Mouse (Mus musculus): ENCODE measurements at regions not wholly inside any gene's neighbourhood (a gene's known extent, or its start where the extent isn't known, plus 50 kb on each side); places are given as distances from the start of the nearest gene placed in this dataset.

DNA sequence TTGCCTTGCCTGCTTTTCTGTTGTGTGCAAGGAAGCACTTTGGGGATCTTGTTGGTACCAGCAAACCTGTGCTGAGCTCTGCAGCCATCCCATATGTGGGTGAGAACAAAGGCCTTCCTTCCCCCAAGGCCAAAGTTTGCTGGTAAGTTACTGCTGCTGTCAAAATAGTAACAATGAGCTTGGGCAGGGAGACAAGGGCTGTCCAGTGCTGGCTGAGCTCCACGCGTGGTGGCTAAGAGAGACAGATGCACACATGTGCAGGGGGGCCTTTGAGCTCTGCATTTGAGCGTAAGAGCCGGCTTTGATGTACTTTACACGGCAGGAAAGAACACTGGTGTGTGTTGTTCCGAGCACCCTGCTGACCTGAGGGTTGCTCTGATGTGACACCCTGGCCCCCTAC, 132.2 kb upstream of the Runx1 start:
- no peak for DNase-seq

DNA sequence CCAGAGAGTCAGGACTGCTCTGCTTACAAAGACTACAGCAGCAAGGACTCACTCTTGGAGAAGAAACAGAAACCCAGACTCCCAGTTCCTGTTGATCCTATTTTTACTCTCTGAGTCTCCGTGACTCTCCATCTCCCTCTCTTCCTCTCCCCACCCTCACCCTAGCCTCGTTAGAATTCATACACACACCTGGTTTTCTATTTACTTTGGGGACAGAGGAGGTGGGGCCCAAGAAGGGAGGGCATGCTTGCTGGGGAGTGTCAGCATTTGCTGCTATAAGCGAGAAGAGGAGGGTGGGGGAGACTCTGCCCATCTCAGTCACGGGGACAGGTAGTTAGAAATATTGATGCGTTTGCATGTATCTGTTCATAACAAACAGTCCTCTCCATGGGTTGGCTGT, 129.6 kb upstream of the Runx1 start:
- no peak for DNase-seq

DNA sequence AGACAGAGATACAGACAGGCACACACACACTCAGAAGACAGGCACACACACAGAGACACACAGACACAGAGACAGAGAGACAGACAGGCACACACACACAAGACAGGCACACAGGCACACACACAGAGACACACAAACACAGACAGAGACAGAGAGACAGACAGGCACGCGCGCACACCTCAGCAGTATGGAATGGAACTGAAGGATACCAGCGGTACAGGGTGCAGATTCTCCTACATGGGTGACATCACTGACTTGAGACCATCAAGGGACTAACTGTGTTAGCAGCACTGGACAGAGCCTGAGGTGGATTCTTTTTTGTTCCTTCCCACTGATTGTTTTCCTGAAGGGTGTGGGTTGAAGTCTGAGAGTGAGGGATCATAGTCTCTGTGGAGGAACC, 129.1 kb upstream of the Runx1 start:
- DNase-seq = no peak

DNA sequence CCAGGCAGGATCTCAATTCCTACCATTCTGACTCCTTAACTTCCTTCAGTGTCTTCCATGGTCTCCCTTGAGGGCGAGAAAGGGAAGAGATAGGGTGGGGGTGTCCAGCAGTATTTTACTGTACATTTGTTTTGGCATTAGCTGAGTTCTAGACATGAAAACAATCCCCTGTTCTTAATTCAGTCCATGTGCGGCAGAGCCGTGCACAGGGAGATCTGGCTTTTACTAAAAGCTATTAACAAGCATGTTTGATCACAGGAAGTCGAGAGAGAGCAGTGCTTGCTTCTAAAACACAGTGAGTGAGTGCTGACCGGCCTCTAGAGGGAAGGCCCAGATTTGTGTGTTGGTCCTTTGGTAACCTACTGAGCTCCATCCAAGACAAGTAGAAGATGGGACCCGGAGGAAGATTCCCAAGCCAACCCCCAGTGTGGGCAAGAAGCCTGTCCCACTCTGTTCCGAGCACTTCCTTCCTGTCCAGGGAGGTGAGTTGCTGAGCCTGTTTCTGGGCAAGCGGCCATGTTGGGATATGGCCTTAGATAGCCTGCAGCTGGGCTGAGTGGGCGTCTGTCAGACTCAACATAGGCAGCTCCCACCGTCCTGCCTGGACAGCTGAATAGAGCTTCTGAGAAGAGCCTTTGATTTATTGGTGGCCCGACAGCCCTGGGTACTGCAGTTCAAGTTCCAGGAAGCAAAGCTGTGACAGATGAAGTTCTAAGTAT, 128.1 kb upstream of the Runx1 start:
- no peak for DNase-seq

DNA sequence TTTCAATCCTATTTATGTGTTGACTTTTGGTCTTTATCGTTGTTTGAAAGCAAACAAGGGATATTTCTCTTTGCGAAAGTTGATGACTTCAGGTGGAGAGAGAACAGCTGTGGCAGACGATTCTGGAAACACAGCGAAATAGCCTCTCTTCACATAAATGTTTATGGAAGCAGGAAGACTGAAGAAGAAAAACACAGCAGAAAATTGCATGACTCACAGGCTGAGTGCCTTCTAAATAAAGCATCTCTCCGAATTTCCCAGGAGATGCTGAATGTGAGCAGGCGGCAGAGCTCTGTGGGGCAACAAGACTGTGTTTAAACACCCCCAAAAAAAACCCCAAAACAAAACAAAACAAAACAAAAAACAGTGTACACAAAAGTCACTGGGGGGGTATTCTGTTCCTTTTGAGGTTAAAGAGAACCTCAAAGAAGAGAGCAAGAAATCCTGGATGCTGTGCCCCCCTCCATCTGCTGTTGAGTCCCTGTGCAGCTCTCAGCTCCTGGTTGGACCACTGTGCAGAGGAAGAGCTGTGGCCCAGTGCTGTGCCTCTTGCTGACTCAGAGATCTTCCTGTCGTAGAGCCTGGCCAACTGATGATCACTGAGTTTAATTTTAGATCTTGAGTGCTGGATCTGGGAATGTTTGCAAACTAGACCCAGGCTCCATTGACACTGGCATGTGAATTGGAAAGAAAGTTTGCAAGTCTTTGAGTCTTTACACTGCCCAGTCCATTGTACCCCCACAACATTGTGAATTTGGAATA, 126.6 kb upstream of the Runx1 start:
- DNase-seq = no peak

DNA sequence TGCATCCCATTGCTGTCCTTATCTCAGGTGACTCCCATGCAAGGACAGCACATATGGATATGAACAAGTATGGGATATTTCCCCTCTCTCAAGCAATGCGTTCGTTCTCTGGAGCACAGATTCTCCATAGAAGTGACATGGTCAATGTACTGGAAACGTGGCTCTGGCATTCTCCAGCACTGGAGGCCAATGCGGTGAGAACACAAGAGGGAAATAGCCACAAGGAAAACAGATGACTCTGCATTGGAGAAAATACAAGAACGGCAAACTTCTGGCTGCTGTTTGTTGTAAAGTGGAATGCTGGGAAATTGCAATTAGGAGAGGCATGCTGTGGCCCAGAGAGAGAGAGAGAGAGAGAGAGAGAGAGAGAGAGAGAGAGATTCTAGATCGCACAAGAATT, 125.6 kb upstream of the Runx1 start:
- DNase-seq = no peak

DNA sequence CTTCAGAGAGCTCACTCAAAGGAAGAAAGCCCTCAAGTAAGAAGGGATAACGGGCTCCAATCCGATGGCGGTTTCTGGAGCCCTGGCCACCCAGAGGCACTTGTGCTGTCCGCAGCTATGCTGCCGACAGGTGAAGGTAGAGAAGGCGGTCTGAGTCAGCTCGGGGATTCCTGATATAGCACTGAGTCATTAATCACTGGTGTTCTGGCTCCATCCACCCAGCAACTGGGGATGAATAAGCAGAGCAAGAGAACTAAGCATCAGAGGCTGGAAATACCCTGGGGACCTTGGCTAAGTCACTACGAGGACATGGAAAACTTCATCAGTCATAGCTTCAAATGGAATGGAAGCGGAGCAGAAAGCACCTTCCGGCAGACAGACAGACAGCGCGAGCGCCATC, 122.5 kb upstream of the Runx1 start:
- no peak for DNase-seq

DNA sequence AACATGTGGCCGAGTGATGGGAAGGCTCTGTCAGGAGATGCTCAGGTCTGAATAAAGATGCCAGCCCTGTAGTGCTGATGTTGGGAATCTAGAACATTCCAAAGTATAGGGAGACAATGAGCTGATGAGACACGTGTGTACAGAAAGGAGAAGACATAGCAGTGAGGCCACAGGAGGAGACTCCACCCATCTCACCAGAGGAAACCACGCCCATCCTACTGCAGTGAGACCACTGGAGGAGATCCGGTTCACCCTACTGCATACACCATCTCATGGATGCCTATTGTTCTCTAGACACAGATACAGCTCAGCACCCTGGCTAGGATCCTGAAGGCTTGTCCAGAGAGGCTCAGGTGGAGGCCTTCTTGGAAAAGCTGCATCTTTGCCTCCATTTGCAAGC, 120.6 kb upstream of the Runx1 start:
- DNase-seq = no peak

DNA sequence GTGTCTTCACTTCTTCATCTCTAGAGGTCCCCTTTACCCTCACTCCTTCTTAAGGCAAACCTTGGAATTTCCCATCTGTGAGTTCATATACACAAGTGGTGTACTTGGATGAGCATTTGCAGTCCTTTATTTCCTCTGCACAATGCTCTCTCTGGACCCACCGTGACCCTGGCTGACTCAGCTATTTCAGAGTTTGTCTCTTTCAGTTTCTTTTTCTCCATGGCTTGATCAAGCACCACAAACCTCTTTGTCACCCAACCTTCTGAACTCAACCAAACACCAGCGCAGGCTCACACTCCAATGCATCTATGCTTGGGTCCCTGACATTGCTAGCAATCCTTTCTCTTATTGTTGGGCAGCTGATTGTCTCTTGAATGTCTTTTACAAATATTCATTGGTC, 118.0 kb upstream of the Runx1 start:
- DNase-seq = no peak

DNA sequence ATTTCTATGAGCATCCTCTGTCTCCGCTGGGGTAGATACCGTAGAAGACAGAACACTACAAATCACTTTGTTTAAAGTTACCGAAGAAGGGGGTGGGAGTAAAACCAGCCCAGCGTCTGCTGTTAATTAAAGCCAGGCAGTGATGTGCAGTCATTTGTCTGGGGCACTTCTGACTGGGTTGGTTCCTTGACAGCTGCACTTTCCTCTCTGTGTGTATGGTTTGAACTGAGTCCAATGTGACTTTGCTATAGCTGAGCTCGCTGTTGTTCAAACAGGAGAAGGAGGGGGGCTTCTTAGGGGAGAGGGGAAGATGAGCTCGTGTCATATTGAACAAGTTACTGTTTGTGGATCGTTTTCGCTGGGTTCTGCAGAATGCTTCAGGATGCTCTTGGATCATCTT, 113.7 kb upstream of the Runx1 start:
- no peak for DNase-seq

DNA sequence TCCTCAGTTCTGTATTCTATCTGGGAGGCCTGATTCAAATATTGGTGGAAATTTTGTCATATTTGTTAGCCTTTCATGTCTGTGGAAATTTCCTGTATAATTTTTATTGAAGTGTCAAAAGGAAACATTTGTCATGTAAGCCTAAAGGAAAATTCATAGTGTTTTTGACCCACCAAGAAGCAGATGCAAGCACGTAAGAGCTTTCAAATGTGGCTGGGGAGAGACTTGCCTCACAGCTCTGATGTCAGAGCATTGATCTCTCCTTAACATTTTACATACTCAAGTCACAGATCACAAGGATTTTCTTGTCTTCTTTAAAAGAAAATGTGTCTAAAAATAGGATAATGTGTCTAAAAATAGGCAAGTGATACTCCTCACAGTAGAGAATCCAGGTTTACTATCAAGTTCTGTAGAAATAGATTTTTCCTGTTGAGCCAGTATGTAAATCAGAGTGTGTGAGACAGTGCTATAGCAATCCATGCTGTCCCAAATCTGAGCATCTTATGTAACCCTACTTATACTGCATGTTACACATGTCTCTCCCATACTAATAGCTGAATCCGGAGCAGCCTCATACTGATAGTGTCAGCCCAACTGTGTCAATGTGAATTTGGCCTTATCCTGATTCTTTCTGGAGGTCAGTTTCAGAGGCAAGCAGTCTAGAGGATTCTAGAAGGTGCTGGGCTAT, 110.0 kb upstream of the Runx1 start:
- no peak for DNase-seq

DNA sequence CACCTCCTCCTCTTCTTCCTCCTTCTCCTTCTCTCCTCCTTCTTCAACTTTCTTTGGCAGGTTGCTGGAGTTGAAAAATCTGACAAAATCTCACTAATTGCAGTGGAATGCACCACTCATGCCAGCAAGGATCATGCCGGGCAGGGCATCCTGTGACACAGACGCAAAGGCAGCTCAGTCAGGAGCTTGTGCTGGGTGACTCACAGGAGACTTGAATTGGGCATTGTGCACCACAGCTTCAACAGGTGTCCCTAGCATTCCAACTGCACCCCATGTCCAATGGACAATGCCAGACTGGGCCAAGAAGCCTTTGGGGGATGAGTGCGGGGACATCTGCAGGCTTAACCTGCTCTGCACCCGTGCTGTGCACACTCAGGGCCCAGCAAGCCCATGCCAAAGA, 104.2 kb upstream of the Runx1 start:
- DNase-seq = no peak

DNA sequence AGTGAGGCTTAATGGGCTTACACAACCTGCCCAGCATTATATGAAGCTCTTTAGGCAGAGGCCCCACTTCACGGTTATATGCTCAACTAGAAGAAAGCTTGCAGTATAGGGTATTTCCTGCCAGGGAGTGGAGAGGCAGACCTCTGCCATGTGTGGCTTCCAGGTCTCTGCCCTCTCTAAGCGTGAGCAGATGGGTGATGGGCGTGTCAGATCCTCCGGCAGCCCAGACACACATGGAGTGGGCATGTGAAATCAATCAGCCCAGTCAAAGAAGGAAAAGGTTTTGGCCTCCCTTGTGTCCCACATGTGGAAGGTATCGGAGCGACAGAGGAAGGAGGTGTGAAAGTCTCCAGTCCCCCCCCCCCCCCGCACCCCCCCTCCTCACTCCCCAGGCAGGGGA, 102.3 kb upstream of the Runx1 start:
- DNase-seq = no peak

DNA sequence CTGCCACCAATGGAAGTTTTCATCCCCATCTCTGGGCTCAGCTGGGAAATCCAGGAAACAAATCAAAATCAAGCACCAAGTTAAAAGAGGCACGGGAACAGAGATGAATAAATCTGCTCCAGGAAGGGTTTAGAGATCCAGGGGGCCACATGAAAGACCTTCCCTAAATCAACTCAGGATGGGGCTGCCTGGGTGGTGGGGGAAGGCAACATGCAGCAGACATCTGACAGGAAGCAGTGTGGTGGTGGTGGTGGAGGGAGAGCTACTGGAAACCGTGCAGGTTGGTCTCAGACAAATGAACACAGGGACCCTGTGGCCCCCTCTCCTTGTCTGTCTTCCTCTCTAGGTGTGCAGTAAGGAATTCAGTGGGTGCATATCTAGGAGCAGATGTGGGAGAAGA, 101.7 kb upstream of the Runx1 start:
- DNase-seq = no peak

DNA sequence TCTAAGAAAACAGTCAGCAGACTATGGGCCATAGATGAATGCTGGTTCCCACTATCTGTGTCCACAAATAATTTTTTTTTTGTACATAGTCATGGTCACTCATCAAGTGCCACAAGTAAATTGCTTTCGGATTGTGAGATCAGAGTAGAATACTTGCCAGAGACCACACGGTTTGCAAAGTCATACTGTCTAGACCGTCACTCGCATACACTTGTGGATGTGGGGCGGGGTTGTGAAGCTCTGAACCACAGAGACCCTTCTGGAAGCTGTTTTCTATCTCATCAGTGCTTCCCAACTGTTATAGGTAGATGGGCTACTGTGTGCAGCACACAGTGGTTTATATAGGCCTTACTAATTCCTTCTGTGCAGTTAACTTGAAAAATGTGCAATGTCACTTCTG, 100.9 kb upstream of the Runx1 start:
- no peak for DNase-seq

DNA sequence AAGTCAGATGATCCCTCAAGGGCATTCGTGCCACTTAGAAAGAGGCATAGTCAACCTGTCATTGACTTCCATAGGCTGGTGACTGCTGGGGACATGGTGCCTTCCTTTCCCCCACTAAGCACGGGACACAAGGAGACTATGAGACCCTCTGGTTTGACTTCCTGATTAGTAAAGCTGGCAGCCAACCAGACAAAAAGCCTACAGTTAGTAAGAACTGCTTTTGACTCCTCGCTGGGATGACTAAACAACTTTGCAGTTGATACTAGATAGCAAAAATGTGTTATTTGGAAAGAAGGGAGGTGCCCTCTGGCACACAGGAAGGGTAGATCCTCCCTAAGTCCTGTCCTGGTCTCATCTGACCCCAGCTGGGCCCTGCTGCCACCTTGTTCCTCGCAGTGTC, 95.0 kb upstream of the Runx1 start:
- DNase-seq = no peak

DNA sequence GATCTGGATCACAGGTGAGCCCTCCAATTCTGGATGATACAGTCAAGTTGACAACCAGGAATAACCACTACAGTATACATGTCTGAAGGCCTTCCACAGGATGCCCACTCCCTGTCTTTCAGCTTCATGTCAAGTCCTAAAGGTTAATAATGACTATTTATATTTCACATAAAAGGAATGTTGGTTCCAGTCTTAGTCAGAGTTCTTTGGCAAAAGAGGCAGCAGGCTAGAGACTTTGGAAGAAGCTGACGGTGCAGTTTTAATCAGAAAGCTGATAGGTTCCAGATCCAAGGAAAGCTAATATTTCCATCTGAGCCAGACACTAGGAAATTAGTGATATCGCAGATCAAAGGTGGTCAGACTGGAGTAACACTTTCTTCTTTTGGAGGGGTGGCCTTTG, 91.4 kb upstream of the Runx1 start:
- no peak for DNase-seq

DNA sequence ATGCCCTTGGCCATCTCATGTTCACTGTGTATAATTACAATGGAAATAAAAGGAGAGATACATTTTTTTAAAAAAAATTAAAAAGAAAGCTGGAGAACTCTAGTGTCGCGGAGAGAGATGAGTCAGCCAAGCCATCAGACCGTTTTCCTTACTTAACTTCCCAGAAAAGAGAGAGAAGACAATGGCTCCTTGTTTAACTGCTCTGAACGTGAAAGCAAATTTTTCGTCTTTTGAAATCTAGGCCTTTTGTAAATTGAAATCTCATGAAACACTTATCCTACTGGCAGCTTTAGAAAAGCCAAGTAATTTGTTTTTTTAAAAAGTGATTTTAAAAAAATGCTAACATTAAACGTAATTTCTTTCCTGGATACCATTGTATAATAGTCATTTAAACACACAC, 89.7 kb upstream of the Runx1 start:
- DNase-seq = no peak

DNA sequence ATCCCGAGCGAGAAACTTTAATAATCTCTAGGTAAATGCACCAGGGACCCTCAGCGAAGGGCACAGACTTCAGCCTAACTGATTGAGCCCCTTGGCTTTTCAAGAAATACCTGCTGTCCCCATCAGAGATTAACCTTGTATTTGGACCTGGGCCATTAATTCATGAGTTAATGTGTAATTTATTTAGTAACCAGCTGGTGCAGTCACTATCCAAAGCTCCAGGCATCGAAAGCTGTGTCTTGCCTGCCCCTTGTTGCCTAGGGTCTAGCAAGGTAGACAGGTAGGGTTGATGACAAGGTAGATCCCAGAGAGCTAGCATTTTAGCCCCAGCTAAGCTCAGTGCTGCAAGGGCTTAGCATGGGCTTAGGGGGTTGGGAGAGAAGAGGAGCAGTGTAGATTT, 80.9 kb upstream of the Runx1 start:
- no peak for DNase-seq

DNA sequence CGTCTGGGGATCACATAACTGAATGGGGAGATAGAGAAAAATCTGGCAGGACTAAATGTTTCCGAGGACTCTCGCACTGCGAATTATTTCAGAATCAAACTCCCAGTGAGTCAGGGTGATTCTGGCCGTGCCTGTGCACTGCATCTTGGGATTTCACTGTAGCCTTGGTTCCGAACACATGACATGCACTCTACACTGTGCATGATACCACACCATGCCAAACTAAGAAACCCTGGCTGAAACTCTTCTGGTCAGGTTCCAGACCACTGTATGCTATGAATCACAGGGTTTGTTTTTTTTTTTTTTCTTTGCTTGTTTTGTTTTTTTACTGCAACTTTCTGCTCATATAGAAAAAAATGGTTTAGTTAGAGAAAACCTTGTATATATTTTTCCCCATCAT, 79.7 kb upstream of the Runx1 start:
- no peak for DNase-seq

DNA sequence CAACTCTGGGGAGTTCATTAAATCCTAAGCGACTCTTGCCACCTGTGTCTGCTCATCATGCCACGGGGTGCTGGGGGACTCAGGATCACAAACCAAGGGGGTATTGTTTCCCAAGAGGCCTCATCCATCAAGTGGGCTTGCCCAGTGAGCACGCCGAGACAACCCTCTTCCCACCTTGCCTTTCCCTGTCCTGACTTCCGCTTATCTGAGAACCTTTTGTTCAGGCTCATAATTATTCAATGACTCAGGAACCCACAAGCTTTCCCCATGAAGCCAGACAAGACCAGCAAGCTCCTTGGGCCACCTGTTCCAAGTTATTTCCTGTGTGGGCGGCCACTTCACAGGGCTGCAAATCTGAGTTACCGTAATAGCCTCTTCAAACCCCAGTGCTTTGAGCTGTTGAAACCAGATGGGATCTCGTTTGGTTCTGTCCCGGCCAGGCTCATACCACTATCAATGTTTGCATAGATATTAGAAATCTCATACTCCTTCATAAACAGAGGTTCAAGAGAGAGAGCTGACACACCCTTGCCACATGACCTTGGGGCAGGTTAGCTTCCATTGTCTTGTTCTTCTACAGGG, 78.0 kb upstream of the Runx1 start:
- DNase-seq = no peak

DNA sequence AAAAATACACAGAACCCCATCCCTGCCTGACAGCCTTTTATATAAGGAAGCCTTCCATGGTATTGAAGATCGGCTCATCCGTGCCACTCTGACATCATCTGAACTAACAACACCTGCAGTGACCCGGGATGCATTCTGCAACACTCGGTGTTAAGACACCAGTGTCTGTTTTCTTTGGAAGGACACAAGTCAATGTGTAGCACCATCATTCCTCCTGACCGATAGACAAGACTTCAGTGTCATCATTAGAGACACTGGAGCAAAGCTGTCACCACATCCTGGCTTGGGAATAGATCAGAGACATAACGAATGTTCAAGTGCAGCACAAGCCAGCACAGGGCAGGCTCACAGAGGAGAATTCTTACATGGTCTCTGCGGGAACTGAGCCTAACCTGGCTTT, 77.5 kb upstream of the Runx1 start:
- DNase-seq = no peak

DNA sequence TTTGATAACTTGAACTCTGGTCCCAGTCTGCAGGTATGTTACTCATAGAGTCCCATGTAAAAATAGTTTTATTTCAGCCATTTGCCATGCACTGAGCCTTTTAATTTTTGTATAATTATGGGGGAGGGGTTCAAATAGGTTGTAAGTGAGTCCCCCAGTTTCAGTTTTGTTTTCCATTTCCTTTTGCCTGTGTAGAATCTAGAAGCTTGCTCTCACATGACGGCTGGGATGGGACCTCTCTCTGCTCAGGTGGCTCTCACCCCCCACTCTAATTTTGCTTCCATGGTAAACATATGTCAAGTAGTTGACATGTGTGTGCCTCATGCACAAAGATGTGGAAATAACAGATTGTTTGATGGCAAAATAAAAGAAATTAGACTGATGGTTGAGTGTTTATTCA, 73.8 kb upstream of the Runx1 start:
- DNase-seq = no peak

DNA sequence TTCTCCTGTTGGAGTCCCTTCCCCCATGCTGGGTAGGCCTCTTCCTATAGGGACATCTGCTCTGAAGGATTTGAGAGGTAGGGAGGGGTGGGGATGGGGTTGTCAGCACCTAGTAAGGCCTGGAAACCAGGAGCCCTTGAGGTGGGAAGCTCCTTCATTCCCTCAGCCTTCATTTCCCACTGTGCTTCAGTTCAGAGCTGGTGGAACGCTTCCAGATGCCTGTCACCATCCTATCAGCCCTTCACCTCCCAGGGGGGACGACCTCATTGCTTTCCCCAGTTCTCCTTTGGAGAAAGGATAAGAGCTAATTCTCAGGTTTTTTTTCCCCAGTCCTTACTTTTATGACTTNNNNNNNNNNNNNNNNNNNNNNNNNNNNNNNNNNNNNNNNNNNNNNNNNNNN, 65.8 kb upstream of the Runx1 start:
- DNase-seq = no peak
